Mouse (Mus musculus): Measurements from ENCODE around the gene Cabp4.

GRCm38 (mm10) chr19:4100718-4101261 is 43.0 kb downstream of the Cabp4 start:
- TF ChIP-seq GATA1 (IDR thresholded peaks at IDR 0.05; ENCODE audit: low read length) (no peak), TAL1 (IDR thresholded peaks at IDR 0.05; ENCODE audit: low read length) (no peak)
